Mouse (Mus musculus) effector memory CD4-positive, alpha-beta T cell, adult 5 months (primary cell): Measurements from ENCODE around the gene Gm6482. TPM values are rescaled to one million over a fixed set of nuclear protein-coding genes. Genes with fewer than 3 reads are reported as not detected.

Experiments
- polyA plus RNA-seq: library from polyadenylated mRNA; unstranded; fragments of 100-300 nt; shearing (Covaris generic); gene quantifications from one replicate; pipeline ENCODE4 v1.2.1, GENCODE M21; 2017

The Gm6482 gene
- not detected for polyA plus RNA-seq

GRCm38 (mm10) chr14:41408181-41408580, at the start of gene Gm6482:
Gm6482 (minus strand) TSS chr14:41408281.

GRCm38 (mm10) chr14:41453418-41453817, 45.3 kb upstream of the Gm6482 start, which contains the start of gene Gm7954:
Gm7954 (minus strand) TSS chr14:41453518.

GRCm38 (mm10) chr14:41386279-41386678, 21.8 kb downstream of the Gm6482 start, which contains the start of gene Gm7945:
Gm7945 (minus strand) TSS chr14:41386379.

Other genes starting within 250 kb of the Gm6482 start
- gene Sftpd, start 223.1 kb downstream of the Gm6482 start, polyA plus RNA-seq: not detected
- not detected for gene Gm2832, start 129.5 kb downstream of the Gm6482 start, polyA plus RNA-seq
- gene Gm5798, start 59.7 kb downstream of the Gm6482 start, polyA plus RNA-seq: not detected
- gene Gm7945, start 21.9 kb downstream of the Gm6482 start, polyA plus RNA-seq: not detected
- gene Gm7954, start 45.2 kb upstream of the Gm6482 start, polyA plus RNA-seq: not detected
- not detected for gene Gm3486, start 81.2 kb upstream of the Gm6482 start, polyA plus RNA-seq
- not detected for gene Gm7970, start 147.3 kb upstream of the Gm6482 start, polyA plus RNA-seq
- gene 1700049E17Rik2, start 164.9 kb upstream of the Gm6482 start, polyA plus RNA-seq: not detected
- gene Gm3072, start 216.3 kb upstream of the Gm6482 start, polyA plus RNA-seq: not detected
- not detected for gene Gm3676, start 238.2 kb upstream of the Gm6482 start, polyA plus RNA-seq